Mouse (Mus musculus) kidney, adult 2 months (tissue): ENCODE measurements around the gene Arfgef3. TPM values are rescaled to one million over a fixed set of nuclear protein-coding genes. Genes with fewer than 3 reads are reported as not detected.
A peak's percentile ranks its signal among the peaks of the same experiment; 100 is the strongest.
"Not testable (repeated sequence)": the region's sequence is repeated elsewhere in the genome, so short reads cannot be mapped to it uniquely, and the experiment has no call there.

ENCODE experiments used
- DNase-seq: peaks from one replicate; pipeline ENCODE4 v3.0.0; 2021
- H3K27ac ChIP-seq: fragments of 200-500 bp; 2 replicates; pipeline ENCODE4 v1.5.1; 2012; ENCODE audit warnings: low read depth, low read length, control low read depth, inconsistent platforms; ENCODE audit not compliant: insufficient read depth
- H3K27me3 ChIP-seq: fragments of 200-500 bp; replicated peaks from 2 replicates; pipeline ENCODE4 v1.6.1; 2012; ENCODE audit warnings: mild to moderate bottlenecking, moderate library complexity, low read length, inconsistent platforms; ENCODE audit not compliant: control insufficient read depth, insufficient read depth
- H3K36me3 ChIP-seq: fragments of 200-500 bp; 2 replicates; pipeline ENCODE4 v1.6.1; 2012; ENCODE audit warnings: mild to moderate bottlenecking, moderate library complexity, low read length, inconsistent platforms; ENCODE audit not compliant: control insufficient read depth, insufficient read depth
- H3K4me1 ChIP-seq: fragments of 200-500 bp; 2 replicates; pipeline ENCODE4 v1.6.1; 2011; ENCODE audit warnings: low read length; ENCODE audit not compliant: control insufficient read depth, insufficient read depth
- H3K4me3 ChIP-seq: fragments of 200-500 bp; 2 replicates; pipeline ENCODE4 v1.5.1; 2011; ENCODE audit warnings: mild to moderate bottlenecking, low read depth, low read length, control low read depth; ENCODE audit not compliant: insufficient read depth
- CTCF ChIP-seq: fragments of 200-500 bp; conservative IDR thresholded peaks from 2 replicates; pipeline ENCODE4 v1.5.1; 2011; ENCODE audit warnings: low read depth, mild to moderate bottlenecking, control low read depth, low read length, moderate library complexity, mixed read lengths; ENCODE audit not compliant: insufficient read depth, insufficient read length
- POLR2A ChIP-seq: fragments of 200-500 bp; IDR thresholded peaks from one replicate; pipeline ENCODE4 v1.6.1; 2011; ENCODE audit warnings: low read depth, low read length, control low read depth
- WGBS: fragments of 180-500 bp; shearing (Covaris S2); methylation state at CpG from one replicate; pipeline ENCODE4 v1.1.7; 2018; 5-methylcytosine and 5-hydroxymethylcytosine counted together
- polyA plus RNA-seq: library from polyadenylated mRNA; depleted of rRNA; stranded (reverse); fragments of >200 nt; gene quantifications from 2 replicates; pipeline ENCODE4 v1.2.3, GENCODE M21; 2012

Arfgef3 gene
- polyA plus RNA-seq, 1 experiment = 1.1 TPM

- Histone ChIP-seq H3K4me3 (no peak overlapping the region), H3K36me3 (no peaks in the 10 kb centered on the region), H3K27ac (no peak overlapping the region), H3K27me3 (no peaks in the 10 kb centered on the region), H3K4me1 (no peaks in the 10 kb centered on the region)
- no peak for TF ChIP-seq POLR2A
- no peak for DNase-seq
- 80% methylated on average over 7 of the region's 7 CpGs for WGBS
Observed at GRCm38 (mm10) chr10:18634405-18634985, 109.3 kb downstream of the Arfgef3 start.

- 50% methylated on average over 8 of the region's 8 CpGs for WGBS
- Histone ChIP-seq H3K4me3 (no peak overlapping the region), H3K27me3 (no peaks in the 10 kb centered on the region), H3K27ac (no peak overlapping the region), H3K36me3 (no peaks in the 10 kb centered on the region), H3K4me1 (no peaks in the 10 kb centered on the region)
- DNase-seq = no peak
- no peak for TF ChIP-seq CTCF
- no peak for TF ChIP-seq POLR2A
Observed at GRCm38 (mm10) chr10:18630498-18630897, 113.3 kb downstream of the Arfgef3 start.

GRCm38 (mm10) chr10:18627530-18627929 is 116.2 kb downstream of the Arfgef3 start:
- Histone ChIP-seq H3K36me3 (no peaks in the 10 kb centered on the region), H3K27me3 (no peaks in the 10 kb centered on the region), H3K27ac (no peak overlapping the region), H3K4me3 (no peak overlapping the region), H3K4me1 (no peaks in the 10 kb centered on the region)
- WGBS = 93% methylated on average over 6 of the region's 6 CpGs
- no peak for DNase-seq
- TF ChIP-seq CTCF (no peak), POLR2A (no peak)

GRCm38 (mm10) chr10:18612796-18613195 is 131.0 kb downstream of the Arfgef3 start:
- Histone ChIP-seq H3K4me1 (no peaks in the 10 kb centered on the region), H3K36me3 (no peaks in the 10 kb centered on the region), H3K27me3 (no peaks in the 10 kb centered on the region; the same call in 1 of the 2 replicates), H3K4me3 (no peak overlapping the region), H3K27ac (no peak overlapping the region)
- no peak for DNase-seq
- WGBS = 72% methylated on average over 2 of the region's 2 CpGs
- no peak for TF ChIP-seq CTCF
- TF ChIP-seq POLR2A = no peak

GRCm38 (mm10) chr10:18604827-18605535 is 138.8 kb downstream of the Arfgef3 start:
- not testable (repeated sequence) for DNase-seq, H3K4me3 ChIP-seq, H3K27ac ChIP-seq, H3K27me3 ChIP-seq, H3K4me1 ChIP-seq, H3K36me3 ChIP-seq
- WGBS = 53% methylated on average over 5 of the region's 5 CpGs

- DNase-seq = peak; percentile 85
- TF ChIP-seq POLR2A (no peak), CTCF (peak; percentile 76)
- H3K27ac ChIP-seq = no peak overlapping the region
- no peak overlapping the region for H3K4me3 ChIP-seq
- H3K36me3 ChIP-seq = no peaks in the 10 kb centered on the region
- H3K27me3 ChIP-seq = no peaks in the 10 kb centered on the region
- no peaks in the 10 kb centered on the region for H3K4me1 ChIP-seq
- 13% methylated on average over 4 of the region's 4 CpGs for WGBS
Observed at GRCm38 (mm10) chr10:18602030-18602429, 141.7 kb downstream of the Arfgef3 start.

- H3K27me3 ChIP-seq = no peaks in the 10 kb centered on the region
- TF ChIP-seq CTCF (no peak), POLR2A (no peak)
- H3K4me3 ChIP-seq = no peak overlapping the region
- H3K36me3 ChIP-seq = no peaks in the 10 kb centered on the region
- no peak for DNase-seq
- no peak overlapping the region for H3K27ac ChIP-seq
- no peaks in the 10 kb centered on the region for H3K4me1 ChIP-seq
- 91% methylated on average over 6 of the region's 6 CpGs for WGBS
Observed at GRCm38 (mm10) chr10:18597601-18598000, 146.1 kb downstream of the Arfgef3 start.
